In the genomic region with DNA sequence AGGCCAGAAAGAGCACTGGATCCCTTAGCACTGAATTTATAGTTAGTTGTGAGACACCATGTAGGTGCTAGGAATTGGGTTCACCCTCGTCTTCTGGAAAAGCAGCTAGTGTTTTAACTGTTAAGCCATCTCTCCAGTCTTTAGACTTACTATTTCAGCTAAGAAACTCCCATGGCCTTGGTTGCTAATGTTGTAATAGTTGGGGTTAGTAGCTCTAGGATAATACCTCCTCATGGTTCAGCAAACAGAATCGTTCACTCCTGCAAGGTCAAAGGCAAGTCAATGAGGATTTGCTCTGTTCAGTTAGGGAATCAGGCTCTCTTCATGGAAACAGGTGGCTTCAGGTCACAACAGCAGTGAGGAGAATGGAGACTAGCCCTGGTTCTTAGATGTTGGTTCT, we compare ENCODE assay signal across 22 mouse cellular contexts.
"Had no signal": no experiment of that assay in that cellular context is flagged by ENCODE, and none has a peak within 500 bp of the region (broad histone marks: within the 10 kb centered on the region; RNA-seq: fewer than 3 reads in every experiment).

No protein-coding gene starts in this region.

- H3K4me2 ChIP-seq: embryonic facial prominence, embryonic 12.5 days; embryonic facial prominence, embryonic 13.5 days; embryonic facial prominence, embryonic 15.5 days; forebrain, embryonic 12.5 days; forebrain, embryonic 13.5 days; forebrain, embryonic 15.5 days had no signal

- H3K4me1 ChIP-seq: embryonic facial prominence, embryonic 10.5 days; embryonic facial prominence, embryonic 12.5 days; embryonic facial prominence, embryonic 13.5 days; embryonic facial prominence, embryonic 15.5 days; forebrain, embryonic 10.5 days; forebrain, embryonic 12.5 days; forebrain, embryonic 13.5 days; forebrain, embryonic 15.5 days had no signal

- H3K27me3 ChIP-seq: embryonic facial prominence, embryonic 12.5 days; embryonic facial prominence, embryonic 13.5 days; embryonic facial prominence, embryonic 15.5 days; forebrain, embryonic 12.5 days; forebrain, embryonic 13.5 days; forebrain, embryonic 15.5 days had no signal

- ATAC-seq: forebrain, embryonic 13.5 days; forebrain, embryonic 14.5 days; forebrain, embryonic 15.5 days; forebrain, embryonic 16.5 days; forebrain, postnatal 0 days had no signal

- H3K9ac ChIP-seq: embryonic facial prominence, embryonic 12.5 days; embryonic facial prominence, embryonic 13.5 days; embryonic facial prominence, embryonic 15.5 days; forebrain, embryonic 12.5 days; forebrain, embryonic 13.5 days; forebrain, embryonic 15.5 days; forebrain, postnatal 0 days had no signal

- H3K36me3 ChIP-seq: embryonic facial prominence, embryonic 10.5 days; embryonic facial prominence, embryonic 12.5 days; embryonic facial prominence, embryonic 13.5 days; embryonic facial prominence, embryonic 15.5 days; forebrain, embryonic 10.5 days; forebrain, embryonic 12.5 days; forebrain, embryonic 15.5 days had no signal

- H3K4me3 ChIP-seq: embryonic facial prominence, embryonic 10.5 days; embryonic facial prominence, embryonic 12.5 days; embryonic facial prominence, embryonic 13.5 days; embryonic facial prominence, embryonic 15.5 days; erythroblast, embryonic 14.5 days; forebrain, embryonic 10.5 days; forebrain, embryonic 12.5 days; forebrain, embryonic 13.5 days; forebrain, embryonic 15.5 days; gastrocnemius, adult 2 months had no signal

- H3K9me3 ChIP-seq: embryonic facial prominence, embryonic 10.5 days; embryonic facial prominence, embryonic 12.5 days; embryonic facial prominence, embryonic 13.5 days; embryonic facial prominence, embryonic 15.5 days; forebrain, embryonic 10.5 days; forebrain, embryonic 12.5 days; forebrain, embryonic 13.5 days; forebrain, embryonic 15.5 days had no signal

- DNase-seq: cerebellum, adult 8-10 months; cerebellum, adult 9-10 months; cerebellum, adult 9-11 months; cerebellum, postnatal 36 days; embryo, embryonic 11 days; forebrain, postnatal 0 days; gastrocnemius, postnatal 10 days; gastrocnemius, postnatal 14 days; gastrocnemius, postnatal 25 days; gastrocnemius, postnatal 36 days had no signal

- H3K27ac ChIP-seq: embryonic facial prominence, embryonic 10.5 days; embryonic facial prominence, embryonic 12.5 days; embryonic facial prominence, embryonic 13.5 days; embryonic facial prominence, embryonic 15.5 days; forebrain, embryonic 10.5 days; forebrain, embryonic 12.5 days; forebrain, embryonic 13.5 days; forebrain, embryonic 15.5 days; gastrocnemius, adult 2 months had no signal
